ENCODE assay signal across 15 mouse cellular contexts in the genomic region with DNA sequence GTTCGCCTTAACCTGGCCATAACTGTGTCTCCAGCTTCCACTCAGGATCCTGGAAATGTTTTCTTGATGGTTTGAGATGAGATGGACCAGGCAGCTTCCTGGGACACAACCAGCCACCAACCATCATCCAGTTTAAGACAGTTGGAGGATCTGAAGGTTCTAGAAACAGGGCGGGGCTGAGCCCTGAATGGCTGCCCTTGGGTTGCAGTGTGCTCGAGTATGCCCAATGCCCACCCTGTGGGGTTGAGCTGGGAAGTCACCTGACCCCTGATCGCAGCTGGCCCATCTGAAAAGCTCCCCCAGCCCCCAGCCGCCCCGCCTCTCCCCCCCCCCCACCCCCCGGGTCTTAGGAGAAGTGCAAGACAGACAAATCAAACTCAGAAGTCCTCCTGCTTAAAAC.
DNase-seq lines count a peak whose midpoint lies in the region; ATAC-seq and TF ChIP-seq lines count a peak whose summit lies in the region.
"Had no signal": no experiment of that assay in that cellular context is flagged by ENCODE, and none has a peak within 500 bp of the region (broad histone marks: within the 10 kb centered on the region; RNA-seq: fewer than 3 reads in every experiment).

No protein-coding gene starts in this region.

- H3K36me3 ChIP-seq in kidney, embryonic 15.5 days = no peaks in the 10 kb centered on the region
- H3K36me3 ChIP-seq in kidney, embryonic 14.5 days (ENCODE audit: control insufficient read depth, insufficient read depth, low read length) = no peaks in the 10 kb centered on the region
- H3K36me3 ChIP-seq in limb, embryonic 15.5 days = no peaks in the 10 kb centered on the region
- H3K36me3 ChIP-seq: heart, embryonic 13.5 days; midbrain, embryonic 13.5 days had no signal

- H3K4me2 ChIP-seq in kidney, embryonic 15.5 days = no peak overlapping the region
- no peak overlapping the region for H3K4me2 ChIP-seq in kidney, embryonic 14.5 days (replicated peaks; ENCODE audit: low read depth, low read length)
- no peak overlapping the region for H3K4me2 ChIP-seq in limb, embryonic 15.5 days
- H3K4me2 ChIP-seq: heart, embryonic 13.5 days; lung, embryonic 14.5 days; midbrain, embryonic 13.5 days had no signal

- no peak for TF ChIP-seq POLR2A in embryonic fibroblast, embryonic 13.5 days (IDR thresholded peaks at IDR 0.05; ENCODE audit: low read depth, low read length)

- H3K4me3 ChIP-seq in kidney, embryonic 15.5 days (replicated peaks) = no peak overlapping the region
- no peak overlapping the region for H3K4me3 ChIP-seq in kidney, embryonic 14.5 days (ENCODE audit: low read length)
- H3K4me3 ChIP-seq in embryonic fibroblast, embryonic 13.5 days (ENCODE audit: insufficient read depth, low read length) = no peak overlapping the region
- H3K4me3 ChIP-seq in limb, embryonic 15.5 days = no peak overlapping the region
- H3K4me3 ChIP-seq: heart, embryonic 13.5 days; midbrain, embryonic 13.5 days had no signal

- WGBS in kidney, embryonic 15.5 days = 42% methylated on average over 7 of the region's 7 CpGs
- WGBS in kidney, embryonic 14.5 days = 50% methylated on average over 7 of the region's 7 CpGs
- 28% methylated on average over 7 of the region's 7 CpGs for WGBS in limb, embryonic 15.5 days

- no peak overlapping the region for H3K9ac ChIP-seq in kidney, embryonic 15.5 days
- no peak overlapping the region for H3K9ac ChIP-seq in kidney, embryonic 14.5 days (ENCODE audit: low read depth, low read length)
- no peak overlapping the region for H3K9ac ChIP-seq in limb, embryonic 15.5 days
- H3K9ac ChIP-seq: heart, embryonic 13.5 days; lung, embryonic 14.5 days; midbrain, embryonic 13.5 days had no signal

- no peak for ATAC-seq in kidney, embryonic 15.5 days (replicated peaks; ENCODE audit: low FRiP score)
- ATAC-seq in kidney, embryonic 14.5 days (ENCODE audit: low FRiP score, low TSS enrichment) = no peak
- no peak for ATAC-seq in limb, embryonic 15.5 days (ENCODE audit: insufficient number of reproducible peaks, low FRiP score, low TSS enrichment, low read depth)
- ATAC-seq: CD4-positive, CD25-positive, alpha-beta regulatory T cell, adult 4 months; midbrain, embryonic 13.5 days had no signal

- DNase-seq in R1 (ENCODE audit: low read depth, low spot score) = peak; percentile 51
- no peak for DNase-seq in spleen, postnatal 4 days (ENCODE audit: low spot score in 2 of 2)
- DNase-seq in right cerebral cortex, postnatal 36 days (ENCODE audit: low spot score in 2 of 2) = no peak
- DNase-seq in cerebellum, adult 8-10 months = no peak
- DNase-seq: cerebellum, postnatal 14 days; kidney, postnatal 25 days; layer of hippocampus, postnatal 36 days; lung, embryonic 14.5 days had no signal

- H3K4me1 ChIP-seq in kidney, embryonic 15.5 days = peaks cover 67% of the 10 kb centered on the region
- H3K4me1 ChIP-seq in kidney, embryonic 14.5 days (ENCODE audit: control insufficient read depth, insufficient read depth, low read length) = peaks cover 53% of the 10 kb centered on the region
- peaks cover 35% of the 10 kb centered on the region for H3K4me1 ChIP-seq in embryonic fibroblast, embryonic 13.5 days (ENCODE audit: control insufficient read depth, insufficient read depth, low read length)
- peaks cover 91% of the 10 kb centered on the region for H3K4me1 ChIP-seq in limb, embryonic 15.5 days

- H3K27ac ChIP-seq in kidney, embryonic 15.5 days = peak overlapping the region; percentile 69
- H3K27ac ChIP-seq in kidney, embryonic 14.5 days (ENCODE audit: low read depth, low read length) = no peak overlapping the region
- H3K27ac ChIP-seq in embryonic fibroblast, embryonic 13.5 days (ENCODE audit: insufficient read depth, low read length) = peak overlapping the region; percentile 72
- H3K27ac ChIP-seq in limb, embryonic 15.5 days = peak overlapping the region; percentile 50; the same call in 1 of the 2 replicates
- H3K27ac ChIP-seq: heart, embryonic 13.5 days; midbrain, embryonic 13.5 days had no signal

- no peak for TF ChIP-seq CTCF in embryonic fibroblast, embryonic 13.5 days (IDR thresholded peaks at IDR 0.05; ENCODE audit: borderline replicate concordance, insufficient read depth, low read length)

- H3K27me3 ChIP-seq in kidney, embryonic 15.5 days = peaks cover 4% of the 10 kb centered on the region; the same call in 1 of the 2 replicates
- no peaks in the 10 kb centered on the region; the same call in 1 of the 2 replicates for H3K27me3 ChIP-seq in kidney, embryonic 14.5 days (ENCODE audit: control insufficient read depth, insufficient read depth, low read length)
- no peaks in the 10 kb centered on the region for H3K27me3 ChIP-seq in limb, embryonic 15.5 days
- H3K27me3 ChIP-seq: heart, embryonic 13.5 days had no signal

- H3K9me3 ChIP-seq in kidney, embryonic 15.5 days (replicated peaks) = no peaks in the 10 kb centered on the region
- no peaks in the 10 kb centered on the region for H3K9me3 ChIP-seq in kidney, embryonic 14.5 days (ENCODE audit: control insufficient read depth, low read length)
- H3K9me3 ChIP-seq in limb, embryonic 15.5 days = no peaks in the 10 kb centered on the region
- H3K9me3 ChIP-seq: heart, embryonic 13.5 days; midbrain, embryonic 13.5 days had no signal
